Comparison of ENCODE assay signal across 8 mouse cellular contexts in the genomic region with DNA sequence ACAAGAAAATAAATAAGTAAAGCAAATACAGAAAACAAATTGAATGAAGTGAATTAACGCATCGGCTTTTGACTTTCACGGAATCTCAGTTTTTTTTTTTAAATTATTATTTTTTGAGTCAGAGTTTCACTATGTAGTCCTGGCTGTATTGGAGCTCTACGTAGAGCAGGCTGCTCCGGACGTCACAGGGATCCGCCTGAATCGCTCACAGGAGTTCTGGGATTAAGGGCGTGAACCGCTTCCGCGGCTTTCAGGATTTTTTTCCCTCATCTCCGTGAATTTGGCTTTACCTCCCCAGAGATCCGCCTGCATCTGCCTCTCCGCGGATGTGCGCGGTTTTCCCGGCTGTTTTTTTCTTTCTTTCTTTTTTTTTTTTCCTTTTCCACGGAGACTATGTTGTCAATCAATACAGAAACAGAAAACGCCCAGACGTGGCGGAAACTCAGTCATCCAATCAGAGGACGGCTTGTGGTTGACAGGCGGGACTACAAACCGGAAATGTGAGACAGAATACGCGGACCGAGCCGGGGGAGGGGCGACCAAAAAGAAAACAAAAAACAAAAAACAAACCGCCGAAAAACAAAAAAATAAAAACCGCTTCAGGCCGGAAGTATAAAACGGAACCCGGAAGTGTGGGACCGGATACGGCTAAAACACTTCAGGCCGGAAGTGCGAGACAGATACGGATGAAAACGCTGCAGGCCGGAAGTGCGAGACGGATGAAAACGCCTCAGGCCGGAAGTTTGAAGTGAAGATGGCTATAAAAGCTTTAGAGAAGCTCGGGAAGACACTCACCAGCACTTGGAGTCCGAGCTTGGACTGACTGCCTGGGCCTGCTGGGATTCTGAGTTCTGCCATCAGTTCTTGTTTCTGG. TPM values are rescaled to one million over a fixed set of nuclear protein-coding genes. Genes with fewer than 3 reads are reported as not detected.
DNase-seq lines count a peak whose midpoint lies in the region; ATAC-seq lines count a peak whose summit lies in the region.

Gene Pramef8 (plus strand): TSS at position 208 of the 874 bp plus-strand sequence.

- H3K4me1 ChIP-seq in intestine, embryonic 14.5 days (replicated peaks; ENCODE audit: control insufficient read depth, insufficient read depth, low read length): no peaks in the 10 kb centered on the region

- peak within 1 kb of the TSS; percentile 67 for H3K4me3 ChIP-seq in intestine, embryonic 14.5 days (ENCODE audit: low read depth, low read length)

- peaks cover 31% of the 10 kb centered on the region for H3K36me3 ChIP-seq in intestine, embryonic 14.5 days (ENCODE audit: control insufficient read depth, insufficient read depth, low read length)

- intact Hi-C loops in left cerebral cortex, postnatal 14 days (cut with DNase I): no loop called here

- peak; percentile 94 for ATAC-seq in intestine, embryonic 14.5 days (replicated peaks; ENCODE audit: low FRiP score, low TSS enrichment, low read depth)

- H3K9me3 ChIP-seq in intestine, embryonic 14.5 days (ENCODE audit: control insufficient read depth, low read length): peaks cover 7% of the 10 kb centered on the region

- under 1% methylated on average over 50 of the region's 50 CpGs for WGBS in intestine, embryonic 14.5 days

- H3K27ac ChIP-seq in intestine, embryonic 14.5 days (ENCODE audit: low read depth): peak within 1 kb of the TSS; percentile 83

- peak; percentile 78 to 80 for DNase-seq in adrenal gland, adult 18-20 months (ENCODE audit: low spot score in 2 of 2)
- peak; percentile 92 for DNase-seq in embryo, embryonic 11 days
- DNase-seq in gastrocnemius, postnatal 25 days: peak; percentile 88
- peak; percentile 97 for DNase-seq in intestine, embryonic 14.5 days (ENCODE audit: low spot score)
- peak; percentile 90 to 95 for DNase-seq in left cerebral cortex, postnatal 14 days (ENCODE audit: low spot score in 2 of 2)
- peak; percentile 94 for DNase-seq in mesoderm, embryonic 11.5 days (ENCODE audit: low read depth, low spot score)
- peak; percentile 86 to 87 for DNase-seq in right cerebral cortex, postnatal 36 days (ENCODE audit: low spot score in 2 of 2)
- DNase-seq in yolk sac, embryonic 10.5 days (ENCODE audit: low spot score): peak; percentile 95

- no peaks in the 10 kb centered on the region for H3K27me3 ChIP-seq in intestine, embryonic 14.5 days (replicated peaks; ENCODE audit: control insufficient read depth, insufficient read depth, low read length)

- peak within 1 kb of the TSS; percentile 59 for H3K9ac ChIP-seq in intestine, embryonic 14.5 days (ENCODE audit: low read length)

- H3K4me2 ChIP-seq in intestine, embryonic 14.5 days (ENCODE audit: low read length): peak within 1 kb of the TSS; percentile 65

RNA-seq across cellular contexts. Expression of gene Pramef8, which starts in this region (rescaled TPM):
- 10 to 100 TPM in 1 of 2 experiments, 1 to 10 TPM in 1; 9.3 to 10.7 TPM for total RNA-seq in adrenal gland, adult 18-20 months (2021)
- 1 to 10 TPM; 6.3 to 6.5 TPM for total RNA-seq in gastrocnemius, postnatal 25 days (2021)
- polyA plus RNA-seq in intestine, embryonic 14.5 days (2014; fragmentation: Nextera tagmentation; extraction: Ambion mirVana): 15.0 and 16.3 TPM in 2 replicates
- total RNA-seq in left cerebral cortex, postnatal 14 days (2021): 10 to 100 TPM; 10.0 to 12.1 TPM

Comparison
In these comparisons a context has a peak if more than half of its experiments do, and no peak if none do; other contexts are left out.
1. Peak in every context shown above with its lines: DNase-seq, ATAC-seq, H3K4me3 ChIP-seq and H3K27ac ChIP-seq.